Mouse (Mus musculus) left cerebral cortex, postnatal 25 days (tissue): ENCODE measurements at regions not wholly inside any gene's neighbourhood (a gene's known extent, or its start where the extent isn't known, plus 50 kb on each side); places are given as distances from the start of the nearest gene placed in this dataset.

ENCODE experiments used
- DNase-seq, 2 experiments: peaks; one replicate each; pipeline ENCODE4 v3.0.0; 2022; ENCODE audit warnings: low spot score in 2 of 2, mixed read lengths in 1 of 2
- intact Hi-C: fragments of 180-260 bp; cut with DNase I; formaldehyde crosslinking; loops from one replicate; pipeline ENCODE4 v1.15.1; 2025

GRCm38 (mm10) chr10:96358984-96359383, 222.6 kb downstream of the Gm5426 start:
- intact Hi-C loops: no loop called here
- no peak for DNase-seq

DNA sequence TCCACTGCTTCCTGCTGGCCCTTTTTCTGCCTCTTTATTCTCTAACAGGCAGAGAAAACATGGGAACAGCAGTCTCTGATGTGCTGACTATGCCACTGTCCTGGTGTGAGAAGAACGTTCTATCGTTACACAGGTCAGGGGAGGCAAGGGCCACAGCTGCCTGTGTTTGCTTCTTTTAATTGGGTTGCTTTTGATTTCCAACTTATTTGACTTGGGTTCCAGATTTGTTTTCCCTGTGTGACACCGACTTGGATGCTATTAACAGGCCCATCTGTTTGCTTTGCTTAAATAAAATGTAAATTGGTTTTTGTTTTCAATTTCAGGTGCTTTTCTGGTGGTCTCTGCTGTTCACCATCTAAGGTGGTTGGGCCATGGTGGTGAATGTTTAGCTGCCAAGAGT, 225.8 kb downstream of the Gm5426 start:
- intact Hi-C loops: no loop called here
- DNase-seq: no peak

GRCm38 (mm10) chr10:96363867-96364266, 227.5 kb downstream of the Gm5426 start:
- intact Hi-C loops: no loop called here
- no peak for DNase-seq

DNA sequence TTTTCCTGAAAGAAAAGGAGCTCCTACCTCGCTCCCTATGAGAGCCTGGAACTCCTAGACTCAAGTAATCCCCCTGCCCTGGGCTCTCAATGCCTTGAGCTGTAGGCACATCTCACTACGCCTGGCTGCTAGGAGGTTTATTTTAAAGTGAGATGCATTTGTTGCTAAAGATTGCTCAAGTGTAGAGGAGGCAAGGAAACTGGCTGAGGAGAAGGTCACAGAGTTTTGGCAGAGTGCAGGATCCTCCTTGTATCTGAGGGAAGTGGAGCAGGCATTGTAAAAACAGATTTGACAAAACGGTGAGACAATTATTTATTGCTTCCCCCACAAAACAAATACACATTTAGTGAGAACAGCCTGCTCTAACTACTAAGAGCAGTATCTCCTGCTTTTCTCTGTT, 228.7 kb downstream of the Gm5426 start:
- intact Hi-C loops: no loop called here
- DNase-seq: no peak

- intact Hi-C loops: no loop called here
- DNase-seq: no peak
These were observed 230.5 kb downstream of the Gm5426 start for GRCm38 (mm10) chr10:96366871-96367270.

GRCm38 (mm10) chr10:96370547-96371320, 234.3 kb downstream of the Gm5426 start:
- DNase-seq: peak; percentile 30 to 35
- intact Hi-C loops: no loop called here

- DNase-seq: peak in 1 of 2 experiments; percentile 10
- intact Hi-C loops: no loop called here
These were observed 234.9 kb downstream of the Gm5426 start for GRCm38 (mm10) chr10:96371321-96371653.

- intact Hi-C loops: loop anchor here (2.0 kb wide), 1 partner anchor 38 kb away; no protein-coding TSS in a partner anchor
- no peak for DNase-seq
These were observed 236.4 kb downstream of the Gm5426 start for GRCm38 (mm10) chr10:96372616-96373346.

DNA sequence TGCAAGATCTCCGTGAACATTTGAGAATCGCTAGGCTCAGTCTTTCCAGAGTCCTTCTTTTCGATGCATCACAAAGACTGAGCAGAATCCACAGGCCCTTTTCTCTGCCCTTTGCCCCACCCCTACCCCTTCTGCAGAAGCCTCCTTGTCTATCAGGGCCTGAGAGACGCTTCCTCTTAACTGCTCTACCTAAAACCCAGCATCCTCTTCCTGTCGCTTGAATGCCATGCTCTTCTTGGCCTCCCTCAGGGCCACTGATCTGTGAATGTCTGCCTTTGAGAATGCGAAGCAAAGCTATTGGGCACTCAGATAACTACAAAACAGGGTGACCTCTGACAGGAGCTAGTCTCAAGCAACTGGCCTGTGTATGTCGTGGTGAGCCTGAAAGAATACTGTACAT, 237.1 kb downstream of the Gm5426 start:
- DNase-seq: no peak
- intact Hi-C loops: loop anchor here (2.0 kb wide), 1 partner anchor 39 kb away; no protein-coding TSS in a partner anchor

DNA sequence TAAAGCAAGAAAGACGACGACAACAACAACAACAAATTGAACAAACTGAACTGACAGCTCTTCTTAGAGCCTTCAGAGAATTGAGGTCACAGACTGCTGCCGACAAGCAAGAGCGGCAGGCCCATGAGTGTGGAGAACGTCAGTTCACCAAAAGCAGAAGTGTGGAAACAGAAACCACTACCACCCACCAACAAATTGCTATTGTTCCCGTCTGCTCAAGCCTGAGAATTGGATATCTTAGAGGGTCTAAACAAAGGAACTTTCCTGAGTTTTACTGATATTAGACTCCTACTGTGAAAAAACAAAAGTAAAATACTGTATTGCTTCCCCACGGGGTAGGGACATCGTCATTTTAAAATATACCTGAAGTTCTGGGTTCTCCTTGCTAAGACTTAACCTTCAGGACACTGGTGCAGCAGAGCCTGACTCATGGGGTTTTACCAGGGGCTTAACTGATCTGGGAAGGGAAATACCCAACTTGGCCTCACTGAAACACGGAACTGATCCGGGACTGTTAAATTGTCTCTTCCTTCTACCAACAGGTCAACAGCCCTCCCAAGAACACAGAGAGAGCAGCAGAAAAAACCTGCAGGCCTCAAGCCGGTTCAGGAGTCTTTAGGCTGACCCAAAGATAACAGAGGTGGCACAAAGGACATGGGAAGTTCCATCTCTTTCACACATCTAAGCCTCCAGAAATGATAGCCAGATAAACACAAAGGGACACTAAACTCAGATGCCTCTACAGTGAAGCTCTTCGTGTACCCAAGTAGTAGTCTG, 238.1 kb downstream of the Gm5426 start:
- peak in 1 of 2 experiments; percentile 4 for DNase-seq
- intact Hi-C loops: no loop called here

- no peak for DNase-seq
- intact Hi-C loops: no loop called here
These were observed 238.7 kb downstream of the Gm5426 start for GRCm38 (mm10) chr10:96375070-96375447.

DNA sequence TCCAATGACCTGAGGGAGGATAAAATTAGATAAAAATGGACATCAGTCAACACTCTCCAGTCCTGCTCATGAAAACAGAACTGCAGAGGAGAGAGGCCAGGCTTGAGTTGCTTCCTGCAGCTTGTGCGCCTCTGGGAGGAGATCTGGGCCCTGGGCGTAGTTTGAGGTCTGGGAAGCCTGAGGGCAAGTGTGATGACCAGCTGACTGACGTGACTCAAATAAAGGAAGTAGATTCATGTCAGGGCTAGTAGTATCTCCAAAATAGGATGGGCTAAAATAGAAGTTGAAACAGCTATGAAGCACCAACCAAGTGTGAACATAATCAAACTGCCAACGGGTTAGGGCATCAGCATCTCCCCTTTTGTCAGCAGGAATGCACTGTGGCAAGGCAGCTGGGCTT, 239.3 kb upstream of the Btg1 start:
- DNase-seq: peak in 1 of 2 experiments; percentile 6
- intact Hi-C loops: no loop called here

GRCm38 (mm10) chr10:96379016-96379771, 237.6 kb upstream of the Btg1 start:
- intact Hi-C loops: no loop called here
- peak in 1 of 2 experiments; percentile 8 for DNase-seq

DNA sequence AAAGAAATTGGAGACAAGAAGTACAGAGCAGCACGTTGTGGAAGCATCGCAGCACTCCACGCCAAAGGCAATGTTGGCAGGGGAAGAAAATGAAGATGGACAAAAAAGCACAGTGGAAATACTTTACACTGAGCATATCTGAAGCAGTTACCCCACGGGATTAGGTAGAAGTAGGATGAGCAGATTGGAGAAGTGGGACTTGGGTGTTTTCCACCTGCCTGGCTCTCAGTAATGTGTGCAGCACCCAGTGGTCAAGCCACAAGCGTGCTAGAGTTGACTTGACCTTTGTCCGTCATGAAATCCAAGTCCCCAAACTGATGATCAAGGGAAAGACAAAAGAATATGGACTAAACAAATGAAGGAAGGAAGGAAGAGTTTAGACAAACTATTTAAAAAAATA, 235.1 kb upstream of the Btg1 start:
- DNase-seq: no peak
- intact Hi-C loops: no loop called here

DNA sequence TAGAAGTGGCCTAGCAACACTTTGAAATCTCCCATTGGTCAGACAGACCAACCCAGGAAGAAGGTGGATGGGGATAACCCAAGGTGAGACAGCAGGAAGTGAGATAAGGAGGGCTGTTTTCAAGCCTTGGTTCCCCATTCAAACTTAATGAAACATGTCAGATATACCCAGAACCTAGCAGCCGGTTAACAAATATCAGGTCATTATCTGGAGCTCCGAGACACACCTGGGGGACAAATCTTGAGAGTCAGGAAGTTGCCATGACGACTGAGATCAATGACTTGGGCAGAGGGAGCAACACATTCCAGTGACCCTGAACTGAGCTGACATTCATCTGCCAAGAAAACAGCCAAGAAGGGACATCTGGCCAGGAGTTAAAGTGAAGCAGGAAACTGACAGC, 225.1 kb upstream of the Btg1 start:
- DNase-seq: no peak
- intact Hi-C loops: no loop called here

DNA sequence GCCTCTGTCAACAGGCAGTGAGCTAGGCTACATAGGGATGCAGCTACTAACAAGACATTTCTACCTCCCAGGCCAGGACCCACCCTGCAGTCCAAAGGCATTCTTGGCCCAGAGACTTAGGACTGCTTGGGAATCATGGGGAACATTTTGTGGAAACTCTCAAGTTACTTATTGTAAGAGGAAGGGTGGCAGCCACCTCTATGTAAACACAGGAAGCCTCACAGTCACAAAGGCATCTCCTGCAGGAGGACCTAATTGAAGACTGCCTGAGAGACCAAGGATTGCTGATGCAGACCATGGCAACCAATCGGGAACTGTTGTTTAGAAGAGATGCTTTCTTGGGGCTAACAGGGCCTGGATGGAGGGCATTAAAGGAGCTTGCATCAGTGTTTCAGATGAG, 224.0 kb upstream of the Btg1 start:
- intact Hi-C loops: no loop called here
- DNase-seq: no peak

DNA sequence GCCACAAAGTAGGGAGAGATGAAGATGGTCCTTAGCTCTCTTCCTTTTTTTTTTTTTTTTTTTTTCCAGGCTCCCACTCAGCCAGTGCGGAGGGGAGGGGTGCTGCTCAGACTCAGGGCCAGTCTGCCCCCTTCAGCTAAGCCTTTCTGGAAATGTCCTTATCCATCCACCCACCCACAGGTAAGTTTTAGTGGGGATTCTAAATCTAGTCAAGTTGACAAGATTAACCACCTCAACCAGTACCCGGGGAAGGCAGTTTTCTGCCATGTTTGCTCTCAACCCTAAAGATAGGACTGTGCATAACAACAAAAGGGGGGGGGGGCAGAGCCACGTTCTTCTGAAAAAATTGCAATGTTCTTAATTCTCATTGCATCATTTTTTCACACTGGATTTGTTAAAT, 222.6 kb upstream of the Btg1 start:
- DNase-seq: no peak

DNA sequence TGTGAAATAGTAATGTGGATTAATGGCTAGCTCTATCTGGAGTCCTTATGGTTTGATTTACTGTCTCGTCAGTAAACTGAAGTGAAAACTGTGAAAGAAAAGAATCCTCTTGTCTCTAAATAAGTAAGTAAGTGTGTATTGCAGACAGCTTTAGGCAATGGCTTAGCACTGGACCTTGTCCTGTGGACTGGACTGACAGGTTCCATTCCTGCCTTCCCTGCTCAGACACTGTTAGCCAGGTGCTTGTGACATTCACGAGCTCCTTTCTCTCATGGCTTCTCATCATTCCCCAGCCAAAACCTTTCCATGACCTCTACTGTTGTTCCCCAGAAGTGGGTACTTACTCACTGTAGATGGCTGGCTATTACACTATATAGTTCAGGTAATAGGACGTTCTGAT, 221.8 kb upstream of the Btg1 start:
- DNase-seq: no peak
- intact Hi-C loops: no loop called here

More for the DNA sequence above, 222.6 kb upstream of the Btg1 start:
- intact Hi-C loops: no loop called here

- peak; percentile 13 to 47 for DNase-seq
- intact Hi-C loops: no loop called here
These were observed 218.8 kb upstream of the Btg1 start for GRCm38 (mm10) chr10:96397931-96398561.
